Mouse (Mus musculus): ENCODE data around the gene Hist1h3f.

The Hist1h3f gene

GRCm38 (mm10) chr13:23543965-23544786 is at the start of gene Hist1h3f:
Gene Hist1h3f (plus strand): TSS chr13:23544052.
- peak; percentile 87 for DNase-seq (ENCODE audit: low read depth, low spot score)

GRCm38 (mm10) chr13:23495526-23495925 is 48.3 kb upstream of the Hist1h3f start:
- no peak for DNase-seq (ENCODE audit: low read depth, low spot score)

- no peak for DNase-seq (ENCODE audit: low read depth, low spot score)
Observed at GRCm38 (mm10) chr13:23497656-23498321, 46.1 kb upstream of the Hist1h3f start.

GRCm38 (mm10) chr13:23498653-23499052 is 45.2 kb upstream of the Hist1h3f start:
- DNase-seq (ENCODE audit: low read depth, low spot score): no peak

GRCm38 (mm10) chr13:23499943-23500342 is 43.9 kb upstream of the Hist1h3f start:
- DNase-seq (ENCODE audit: low read depth, low spot score): no peak

- DNase-seq (ENCODE audit: low read depth, low spot score): peak; percentile 79
Observed at GRCm38 (mm10) chr13:23500424-23501200, 43.2 kb upstream of the Hist1h3f start.

GRCm38 (mm10) chr13:23501511-23501910 is 42.3 kb upstream of the Hist1h3f start:
- DNase-seq (ENCODE audit: low read depth, low spot score): no peak

- no peak for DNase-seq (ENCODE audit: low read depth, low spot score)
Observed at GRCm38 (mm10) chr13:23502031-23502567, 41.8 kb upstream of the Hist1h3f start.

- DNase-seq (ENCODE audit: low read depth, low spot score): no peak
Observed at GRCm38 (mm10) chr13:23502916-23503315, 40.9 kb upstream of the Hist1h3f start.

GRCm38 (mm10) chr13:23503797-23504196 is 40.1 kb upstream of the Hist1h3f start:
- DNase-seq (ENCODE audit: low read depth, low spot score): no peak

GRCm38 (mm10) chr13:23505662-23506345 is 38.0 kb upstream of the Hist1h3f start:
- no peak for DNase-seq (ENCODE audit: low read depth, low spot score)

GRCm38 (mm10) chr13:23506351-23506750 is 37.5 kb upstream of the Hist1h3f start:
- DNase-seq (ENCODE audit: low read depth, low spot score): no peak

- no peak for DNase-seq (ENCODE audit: low read depth, low spot score)
Observed at GRCm38 (mm10) chr13:23506819-23507515, 36.9 kb upstream of the Hist1h3f start.

GRCm38 (mm10) chr13:23510127-23510526 is 33.7 kb upstream of the Hist1h3f start:
- no peak for DNase-seq (ENCODE audit: low read depth, low spot score)

GRCm38 (mm10) chr13:23513517-23513916 is 30.3 kb upstream of the Hist1h3f start:
- no peak for DNase-seq (ENCODE audit: low read depth, low spot score)

- DNase-seq (ENCODE audit: low read depth, low spot score): no peak
Observed at GRCm38 (mm10) chr13:23515281-23515680, 28.6 kb upstream of the Hist1h3f start.

GRCm38 (mm10) chr13:23515826-23516620 is 27.8 kb upstream of the Hist1h3f start:
- DNase-seq (ENCODE audit: low read depth, low spot score): no peak

GRCm38 (mm10) chr13:23516822-23517602 is 26.8 kb upstream of the Hist1h3f start:
- DNase-seq (ENCODE audit: low read depth, low spot score): no peak
